Mouse (Mus musculus): Measurements from ENCODE around the gene Spaca3.

Spaca3 gene

DNA sequence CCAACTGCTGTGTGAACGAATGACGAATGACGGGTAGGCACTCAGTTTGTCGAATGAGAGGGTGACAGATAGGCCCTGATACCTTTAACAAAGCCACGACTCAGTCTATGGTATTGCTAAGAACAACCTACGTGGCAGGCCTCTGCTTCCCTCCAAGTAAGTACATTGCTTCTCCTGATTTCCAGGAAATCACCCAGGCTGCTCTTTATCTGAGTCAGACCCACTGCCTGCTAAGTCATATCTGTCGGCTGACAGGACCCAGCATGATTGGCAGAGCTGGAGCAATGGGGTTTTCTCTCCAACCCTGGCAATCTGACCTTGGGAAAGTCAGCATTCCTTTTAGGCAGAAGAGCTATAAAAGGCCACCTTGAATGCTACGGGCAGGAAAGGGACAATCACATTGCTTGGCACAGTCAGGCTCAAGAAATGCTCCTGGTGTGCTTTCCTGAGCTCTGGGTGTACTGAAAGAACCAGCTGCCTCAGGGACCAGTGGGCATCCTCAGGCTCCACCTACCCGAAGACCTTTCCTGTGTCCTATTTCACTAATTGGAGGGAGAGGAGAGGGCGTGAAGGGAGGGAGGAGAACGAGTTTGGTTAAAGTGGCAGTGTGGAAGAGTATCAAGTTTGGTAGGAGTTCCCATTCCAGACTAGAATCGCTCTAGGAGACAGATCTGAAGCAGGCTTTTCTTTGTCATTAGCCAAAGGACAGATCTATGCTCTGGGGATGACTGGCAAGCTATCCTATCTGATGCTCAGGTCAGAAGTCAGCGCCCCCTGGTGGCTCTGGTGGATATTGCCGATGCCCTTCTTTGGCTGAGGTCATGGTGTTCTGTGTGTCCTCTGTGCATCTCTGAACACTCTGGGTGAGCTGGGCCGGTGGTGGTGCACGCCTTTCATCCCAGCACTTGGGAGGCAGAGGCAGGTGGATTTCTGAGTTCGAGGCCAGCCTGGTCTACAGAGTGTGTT lies 14.6 kb downstream of the Spaca3 start:
- DNase-seq (ENCODE audit: low spot score) = peak; percentile 45

DNA sequence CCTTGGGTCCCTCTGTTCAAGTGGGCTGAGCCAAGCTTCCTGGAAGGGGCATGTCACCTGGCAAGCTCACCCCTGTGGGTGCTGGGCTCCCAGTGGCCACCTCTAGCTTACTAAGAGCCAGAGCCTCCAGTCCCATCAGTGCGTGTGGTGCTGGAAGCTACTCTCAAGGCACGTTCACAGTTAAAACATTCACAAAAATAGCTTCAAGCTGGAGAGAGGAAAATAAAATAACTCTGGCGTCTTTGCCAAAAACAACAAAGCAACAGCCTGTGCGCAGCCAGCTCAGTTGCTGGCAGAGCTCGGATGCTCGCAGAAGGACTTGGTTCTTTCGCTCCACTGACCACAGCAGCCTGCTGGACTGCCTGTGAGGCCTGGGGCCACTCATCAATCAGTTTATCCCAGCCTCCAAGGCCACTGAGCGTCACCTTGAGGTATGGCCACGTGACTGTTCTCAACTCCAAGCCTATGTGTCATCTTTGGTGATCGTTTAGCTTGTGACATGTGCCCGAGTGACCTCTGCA lies 19.0 kb downstream of the Spaca3 start:
- no peak for DNase-seq (ENCODE audit: low spot score)

DNA sequence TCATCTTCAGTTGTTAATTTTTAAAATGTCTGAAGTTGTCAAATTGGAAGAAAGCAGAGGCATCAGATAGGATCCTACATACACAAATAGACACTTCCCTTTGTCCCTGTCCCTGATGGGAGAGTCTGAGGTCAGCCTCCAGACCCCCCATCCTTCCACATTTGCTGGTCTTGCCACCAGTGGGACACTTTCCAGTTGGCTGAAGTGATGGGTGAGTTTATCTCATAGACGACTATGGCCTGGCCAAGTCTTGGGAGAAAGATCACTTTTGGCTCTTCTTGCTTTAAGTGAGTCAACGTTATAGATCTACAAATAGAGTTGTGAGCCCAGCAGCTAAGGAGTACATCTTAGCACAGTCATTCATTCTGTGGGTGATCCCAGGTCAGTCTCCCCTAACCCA lies 19.9 kb downstream of the Spaca3 start:
- no peak for DNase-seq (ENCODE audit: low spot score)

DNA sequence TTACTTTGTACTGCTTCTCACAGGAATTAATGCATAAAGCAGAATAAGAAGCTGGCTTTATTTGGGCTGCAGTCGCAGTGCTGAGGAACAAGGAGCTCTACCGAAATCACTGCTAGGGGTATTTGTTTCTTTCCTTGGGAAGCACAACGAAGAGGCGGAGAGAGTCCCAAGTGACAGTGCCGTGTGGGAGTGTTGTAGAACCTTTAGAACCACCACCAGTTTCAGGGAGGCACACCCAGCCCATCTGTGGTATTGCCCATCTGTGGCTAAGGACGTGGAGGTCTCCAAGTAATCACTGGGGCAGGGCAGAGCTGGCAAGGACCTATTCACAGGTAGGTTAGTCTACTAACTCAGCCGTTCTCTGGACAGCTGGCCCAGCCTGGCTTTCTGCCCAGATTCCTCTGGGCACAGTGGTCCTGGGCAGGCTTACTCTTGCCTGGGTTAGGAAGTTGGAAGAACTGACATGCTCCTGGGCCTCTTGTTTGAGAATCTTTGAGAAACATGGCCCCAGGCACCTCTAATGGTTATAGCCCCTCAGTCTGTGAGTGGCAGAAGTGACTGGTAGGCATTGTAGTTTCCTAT lies 24.2 kb downstream of the Spaca3 start:
- DNase-seq (ENCODE audit: low spot score) = no peak

DNA sequence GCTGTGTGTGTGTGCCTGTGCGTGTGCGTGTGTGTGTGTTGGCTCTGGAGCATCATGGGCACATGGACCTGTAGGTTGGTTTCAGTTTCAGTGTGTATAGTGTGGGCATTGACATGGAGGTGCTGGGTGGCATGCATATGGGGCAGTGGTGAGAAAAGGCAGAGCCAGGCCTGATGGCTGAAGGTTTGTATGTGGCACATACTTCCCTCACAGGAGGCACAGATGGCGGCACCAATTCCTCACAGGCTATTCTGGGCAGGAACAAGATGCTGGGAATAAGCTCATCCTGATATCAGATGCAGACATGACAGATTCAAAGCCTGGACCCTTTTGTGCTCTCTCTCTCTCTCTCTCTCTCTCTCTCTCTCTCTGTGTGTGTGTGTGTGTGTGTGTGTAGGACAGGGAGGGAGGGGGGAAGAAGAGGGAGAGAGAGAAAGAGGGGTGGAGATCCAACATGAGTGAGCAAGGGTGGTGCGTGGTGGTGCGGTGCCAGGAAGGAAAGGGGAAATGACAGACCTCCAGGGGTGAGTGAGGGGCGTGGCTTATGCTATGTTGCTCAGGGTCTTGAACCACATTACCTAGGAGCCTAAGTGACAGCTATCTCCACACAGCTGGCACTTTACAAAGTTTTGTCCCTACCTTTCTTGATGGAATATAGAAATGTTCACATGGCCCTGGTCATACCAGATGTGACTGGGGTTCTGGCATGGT lies 26.5 kb downstream of the Spaca3 start:
- no peak for DNase-seq (ENCODE audit: low spot score)

DNA sequence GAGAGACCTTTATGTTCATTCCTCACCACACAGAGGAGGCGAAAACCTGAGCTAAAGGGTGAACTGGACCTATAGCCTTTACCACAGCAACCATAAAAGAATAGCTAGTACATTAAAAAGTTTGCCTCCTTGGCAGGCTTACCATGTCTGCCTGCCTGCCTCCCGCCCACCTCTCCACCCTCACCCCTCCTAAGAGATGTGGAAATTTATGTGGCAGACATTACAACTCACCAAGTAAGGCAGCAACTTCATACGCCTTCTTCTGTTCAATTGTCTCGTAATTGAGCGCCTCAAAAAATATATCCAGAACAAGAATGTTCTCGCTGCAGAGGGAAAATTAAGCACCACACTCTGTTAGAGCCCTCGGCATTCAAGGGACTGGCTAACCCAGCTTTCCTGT lies 28.2 kb downstream of the Spaca3 start:
- no peak for DNase-seq (ENCODE audit: low spot score)

DNA sequence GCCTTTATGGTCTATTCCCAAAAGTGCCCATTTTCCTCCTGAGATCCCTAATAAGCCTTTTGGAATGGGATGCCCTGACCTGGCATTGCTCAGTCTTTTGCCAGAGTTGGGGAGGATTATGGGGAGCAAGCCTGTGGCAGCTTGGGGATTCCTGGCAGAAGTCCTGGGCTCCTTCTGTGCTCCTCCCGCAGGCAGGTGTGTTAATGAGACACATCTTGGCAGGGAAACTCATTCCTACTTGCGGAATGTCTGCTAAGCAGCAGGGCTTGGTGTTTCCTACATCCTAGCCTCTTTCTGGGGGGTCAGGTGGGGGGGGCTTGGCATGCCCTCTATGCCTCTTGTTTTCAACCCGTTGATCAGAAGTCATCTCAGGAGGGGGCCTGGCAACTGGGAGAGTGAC lies 28.9 kb downstream of the Spaca3 start:
- no peak for DNase-seq (ENCODE audit: low spot score)

DNA sequence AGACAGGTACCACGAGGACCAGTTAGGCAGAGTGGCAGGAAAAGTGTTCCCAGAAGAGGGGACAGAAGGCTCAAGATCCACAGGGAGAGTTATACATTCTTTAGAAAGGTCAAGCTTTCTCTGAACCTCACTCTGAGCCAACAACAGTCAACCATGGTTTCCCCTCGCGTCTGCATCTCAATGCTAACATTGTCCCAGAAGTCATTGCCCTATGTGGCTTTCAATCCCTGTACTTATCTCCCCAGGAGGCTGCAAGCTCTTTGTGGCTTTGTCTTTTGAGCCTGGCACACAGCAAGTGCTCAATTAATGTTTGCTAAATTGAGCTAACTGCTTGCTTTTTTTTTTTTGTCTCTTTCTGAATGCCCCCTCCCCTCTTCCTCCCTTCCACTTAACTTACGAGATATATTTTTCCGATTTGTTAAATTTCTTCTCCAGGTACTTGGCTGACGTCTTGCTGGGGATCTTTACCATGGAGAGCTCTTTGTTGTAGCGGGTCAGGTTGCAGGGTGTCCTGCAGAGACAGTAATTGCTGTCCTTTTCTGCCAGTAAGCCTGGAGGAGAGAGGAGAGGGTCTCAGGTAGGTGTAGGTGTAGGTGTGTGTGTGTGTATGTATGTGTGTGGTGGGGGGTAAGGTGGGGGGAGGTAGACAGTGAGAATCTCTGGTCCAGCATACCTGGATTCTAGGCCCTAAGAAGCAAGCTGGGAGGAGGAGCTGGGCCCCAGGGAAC lies 31.3 kb downstream of the Spaca3 start:
- no peak for DNase-seq (ENCODE audit: low spot score)

DNA sequence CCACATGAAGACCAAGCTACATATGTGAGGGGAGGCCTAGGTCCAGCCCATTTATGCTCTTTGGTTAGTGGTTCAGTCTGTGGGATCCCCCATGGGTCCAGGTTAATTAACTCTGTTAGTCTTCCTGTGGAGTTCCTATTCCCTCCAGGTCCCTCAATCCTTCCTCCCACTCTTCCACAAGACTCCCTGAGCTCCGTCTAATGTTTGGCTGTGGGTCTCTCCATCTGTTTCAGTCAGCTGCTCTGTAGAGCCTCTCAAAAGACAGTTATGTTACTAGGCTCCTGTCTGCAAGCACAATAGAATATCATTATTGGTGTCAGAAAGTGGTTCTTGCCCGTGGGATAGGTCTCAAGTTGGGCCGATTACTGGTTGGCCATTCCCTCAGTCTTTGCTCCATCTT lies 37.7 kb downstream of the Spaca3 start:
- DNase-seq (ENCODE audit: low spot score) = no peak

DNA sequence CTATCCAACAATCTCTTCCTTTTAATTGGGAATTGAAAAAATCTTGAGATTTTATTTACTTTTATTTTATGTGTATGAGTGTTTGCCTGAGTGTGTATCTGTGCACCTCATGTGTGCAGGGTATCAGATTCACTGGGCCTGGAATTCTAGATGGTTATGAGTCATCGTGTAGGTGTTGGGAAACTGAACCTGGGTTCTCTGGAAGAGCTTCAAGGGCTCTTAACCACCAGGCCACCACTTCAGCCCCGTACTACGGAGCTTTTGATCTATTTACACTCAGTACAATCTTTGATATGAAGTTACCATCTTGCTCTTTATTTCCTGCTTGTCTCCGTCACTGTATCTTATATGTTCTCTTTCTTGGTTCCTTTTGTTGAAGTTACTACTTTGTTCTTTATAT lies 42.4 kb downstream of the Spaca3 start:
- DNase-seq (ENCODE audit: low spot score) = no peak

DNA sequence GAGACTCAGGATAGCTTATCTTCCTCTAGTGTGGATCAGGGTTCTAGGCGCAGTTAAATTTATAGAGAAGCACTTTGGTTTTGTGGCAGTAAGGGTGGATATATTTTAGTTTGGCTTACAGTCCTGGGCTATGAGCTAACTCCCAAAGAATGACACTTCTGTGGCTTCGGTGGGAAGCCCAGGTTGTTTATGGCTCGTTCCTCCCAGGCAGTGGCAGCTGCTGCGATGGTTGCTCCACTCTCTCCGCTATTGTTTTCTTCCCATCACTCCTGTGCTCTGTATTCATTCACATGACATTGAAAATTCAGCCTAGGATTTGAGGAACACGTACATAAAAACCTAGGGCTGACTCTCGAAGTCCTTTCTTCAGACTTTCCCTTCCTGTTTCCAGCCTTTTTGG lies 44.5 kb downstream of the Spaca3 start:
- no peak for DNase-seq (ENCODE audit: low spot score)

DNA sequence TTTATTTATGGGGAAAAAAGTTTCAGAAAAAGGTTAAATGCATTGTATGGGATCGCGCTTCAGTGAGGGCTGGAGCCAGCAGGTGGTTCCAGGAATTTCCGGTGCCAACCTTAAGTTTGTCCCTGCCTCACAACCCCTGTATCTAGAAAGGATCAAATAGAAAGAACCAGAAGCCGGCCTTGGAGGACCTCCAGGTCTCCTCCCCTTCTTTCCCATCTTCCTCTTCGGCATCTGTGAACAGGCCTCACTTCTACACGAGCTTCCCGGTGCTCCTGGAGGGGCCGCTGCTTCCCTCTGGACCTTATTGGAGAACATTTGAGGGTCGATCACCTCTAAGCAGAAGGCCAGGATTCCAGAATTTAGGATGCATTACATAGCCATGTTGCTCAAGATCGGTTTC lies 45.3 kb downstream of the Spaca3 start:
- no peak for DNase-seq (ENCODE audit: low spot score)

DNA sequence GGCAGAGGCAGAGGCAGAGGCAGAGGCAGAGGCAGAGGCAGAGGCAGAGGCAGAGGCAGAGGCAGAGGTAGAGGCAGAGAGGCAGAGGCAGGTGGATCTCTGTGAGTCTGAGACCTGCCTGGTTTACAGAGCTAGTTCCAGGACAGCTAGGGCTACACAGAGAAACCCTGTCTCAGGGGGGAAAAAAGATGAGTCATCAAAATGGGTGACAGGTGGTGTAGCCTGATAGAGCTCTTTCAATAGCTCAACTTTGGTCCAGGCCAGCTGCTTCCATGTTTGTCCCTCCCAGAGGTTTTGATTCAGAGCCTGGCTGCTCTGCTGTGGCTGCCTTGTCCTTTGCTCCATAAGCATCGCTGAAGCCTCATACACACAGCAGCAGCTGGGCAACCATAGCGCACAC lies 46.4 kb downstream of the Spaca3 start:
- DNase-seq (ENCODE audit: low spot score) = no peak

DNA sequence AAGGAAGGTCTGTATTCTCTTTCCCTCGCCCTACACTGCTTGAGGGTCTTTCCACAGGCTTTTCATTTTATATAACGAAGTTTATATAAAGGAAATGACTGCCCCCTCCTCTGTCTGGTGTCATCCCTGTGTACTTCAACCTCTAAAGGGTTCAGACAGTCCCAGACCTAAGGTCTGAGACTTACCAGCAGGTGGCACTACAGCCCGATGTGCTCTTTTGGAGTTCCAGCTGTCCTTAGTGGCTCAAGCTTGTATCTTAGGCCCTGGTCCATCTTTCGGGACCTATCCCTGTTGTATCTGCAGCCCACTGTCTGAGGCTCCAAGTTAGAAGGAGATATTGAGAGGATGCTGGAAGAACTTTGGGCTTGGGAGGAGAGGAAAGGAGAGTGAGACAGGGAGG lies 48.3 kb downstream of the Spaca3 start:
- peak; percentile 7 for DNase-seq (ENCODE audit: low spot score)

DNA sequence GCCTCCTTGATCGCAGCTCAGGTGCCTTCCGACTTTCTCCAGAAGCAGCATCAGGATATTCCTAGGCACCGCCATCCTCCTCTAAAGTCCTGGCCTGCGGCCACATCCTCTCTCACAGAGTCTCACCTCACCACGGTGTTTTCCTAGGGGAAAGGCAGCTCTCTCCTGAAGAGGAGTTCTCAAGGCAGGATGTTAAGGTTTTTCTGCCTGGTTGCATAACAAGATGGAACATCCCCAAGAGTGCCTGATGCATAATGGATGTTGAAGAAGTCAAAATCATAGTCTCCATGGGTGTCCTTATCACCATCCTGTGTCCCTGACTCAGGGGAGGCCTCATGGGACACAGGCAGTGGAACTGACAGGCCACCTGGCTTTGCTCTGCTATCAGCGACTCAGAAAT lies 49.7 kb downstream of the Spaca3 start:
- no peak for DNase-seq (ENCODE audit: low spot score)

DNA sequence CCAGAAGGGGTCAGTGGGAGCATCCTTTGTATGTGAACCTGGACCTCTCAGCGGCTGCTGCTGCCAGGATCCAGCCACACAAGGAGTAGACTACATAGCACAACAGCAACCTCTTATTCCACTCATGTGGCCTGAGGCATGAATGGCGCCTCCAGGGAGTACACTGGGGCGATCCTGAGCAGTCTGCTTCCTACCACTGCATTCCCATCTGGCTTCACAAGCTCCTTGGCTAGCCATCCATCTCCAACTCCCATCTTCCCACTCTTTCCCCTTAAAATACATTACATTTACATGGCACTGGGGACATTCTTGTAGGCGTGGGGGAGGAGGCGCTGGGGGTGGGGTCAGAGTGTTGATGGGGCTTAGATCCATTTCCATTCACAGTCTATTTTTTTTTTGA lies 54.6 kb downstream of the Spaca3 start:
- DNase-seq (ENCODE audit: low spot score) = no peak

DNA sequence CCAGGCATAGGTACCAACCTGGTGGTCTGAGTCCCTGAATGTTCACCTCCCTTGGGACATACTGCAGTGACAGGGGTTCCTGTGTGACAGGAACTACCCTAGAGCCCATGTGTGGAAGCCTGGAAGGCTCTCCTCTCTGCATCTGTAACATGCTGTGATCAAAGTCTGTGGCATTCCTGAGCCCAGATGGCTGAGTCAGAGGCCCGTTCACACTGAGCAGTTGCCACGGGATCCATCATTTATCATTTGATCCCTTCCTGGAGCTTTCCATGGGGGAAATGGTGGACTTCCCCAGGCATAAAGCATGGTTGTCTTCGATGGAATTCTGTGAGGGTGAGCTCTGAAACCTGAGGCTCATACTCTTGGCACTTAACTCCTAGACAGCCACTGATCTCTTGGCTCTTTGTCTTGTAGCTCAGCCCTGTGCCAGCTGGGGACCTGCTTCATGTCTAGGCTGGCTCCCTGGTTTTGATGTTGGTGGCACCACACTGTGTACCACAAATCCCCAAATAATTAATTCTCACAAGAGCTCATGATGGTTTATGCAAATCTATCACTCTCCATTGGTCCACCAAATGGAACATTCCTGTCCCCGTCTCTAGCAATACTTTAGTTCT lies 55.4 kb downstream of the Spaca3 start:
- no peak for DNase-seq (ENCODE audit: low spot score)

Data from yolk sac, embryonic 10.5 days (tissue).